Mouse (Mus musculus): Measurements from ENCODE around the gene Gpatch2.

DNA sequence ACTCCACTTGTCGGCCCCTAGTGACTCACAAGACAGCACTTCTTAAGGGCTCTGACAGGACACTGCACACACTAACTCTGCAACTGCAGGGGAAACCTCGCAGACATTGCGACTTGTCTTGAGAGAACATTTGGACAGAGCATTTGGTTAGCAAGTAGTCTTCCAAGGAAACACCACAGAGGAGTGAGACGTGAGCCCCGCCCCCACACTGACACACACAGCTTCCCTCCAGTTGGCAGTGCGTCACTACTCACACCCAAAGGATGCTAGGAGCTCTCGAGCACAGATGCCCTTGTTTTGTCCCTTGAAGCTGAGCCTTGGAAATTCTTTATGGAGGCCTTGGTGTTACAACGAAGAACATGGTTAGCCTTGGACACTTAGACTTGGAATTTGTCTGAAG lies 70.4 kb downstream of the Gpatch2 start:
- TF ChIP-seq CTCF (IDR thresholded peaks at IDR 0.05) (no peak), EP300 (IDR thresholded peaks at IDR 0.05) (no peak)
